Mouse (Mus musculus) midbrain, embryonic 10.5 days (tissue): Measurements from ENCODE around the gene Bmp6. TPM values are rescaled to one million over a fixed set of nuclear protein-coding genes. Genes with fewer than 3 reads are reported as not detected.

Experiments
- DNase-seq: peaks from one replicate; pipeline ENCODE4 v3.0.0-alpha.2; 2017; ENCODE audit warnings: low spot score
- H3K27ac ChIP-seq: fragments of 300-500 bp; sonication (generic); replicated peaks from 2 replicates; pipeline ENCODE4 v1.5.1; 2016; ENCODE audit warnings: mild to moderate bottlenecking
- H3K27me3 ChIP-seq: fragments of 300-500 bp; sonication (generic); 2 replicates; pipeline ENCODE4 v1.6.1; 2016; ENCODE audit warnings: low read depth, mild to moderate bottlenecking; ENCODE audit not compliant: poor library complexity, severe bottlenecking
- H3K36me3 ChIP-seq: fragments of 300-500 bp; sonication (generic); 2 replicates; pipeline ENCODE4 v1.6.1; 2016; ENCODE audit warnings: mild to moderate bottlenecking, moderate library complexity
- H3K4me1 ChIP-seq: fragments of 300-500 bp; sonication (generic); 2 replicates; pipeline ENCODE4 v1.6.1; 2016
- H3K4me3 ChIP-seq: fragments of 300-500 bp; sonication (generic); 2 replicates; pipeline ENCODE4 v1.5.1; 2016; ENCODE audit warnings: mild to moderate bottlenecking, moderate library complexity
- H3K9me3 ChIP-seq: fragments of 300-500 bp; sonication (generic); replicated peaks from 2 replicates; pipeline ENCODE4 v1.6.1; 2016; ENCODE audit warnings: mild to moderate bottlenecking
- WGBS: fragments of 180-500 bp; shearing (Covaris S2); methylation state at CpG from one replicate; pipeline ENCODE4 v1.1.7; 2016; 5-methylcytosine and 5-hydroxymethylcytosine counted together
- polyA plus RNA-seq: library from polyadenylated mRNA; unstranded; fragments of >200 nt; fragmentation: Nextera tagmentation; extraction: Ambion mirVana; gene quantifications from 2 replicates; pipeline ENCODE4 v1.2.1, GENCODE M21; 2016

Bmp6 gene
- polyA plus RNA-seq, 1 experiment from 2014 or later: 2.5 TPM

DNA sequence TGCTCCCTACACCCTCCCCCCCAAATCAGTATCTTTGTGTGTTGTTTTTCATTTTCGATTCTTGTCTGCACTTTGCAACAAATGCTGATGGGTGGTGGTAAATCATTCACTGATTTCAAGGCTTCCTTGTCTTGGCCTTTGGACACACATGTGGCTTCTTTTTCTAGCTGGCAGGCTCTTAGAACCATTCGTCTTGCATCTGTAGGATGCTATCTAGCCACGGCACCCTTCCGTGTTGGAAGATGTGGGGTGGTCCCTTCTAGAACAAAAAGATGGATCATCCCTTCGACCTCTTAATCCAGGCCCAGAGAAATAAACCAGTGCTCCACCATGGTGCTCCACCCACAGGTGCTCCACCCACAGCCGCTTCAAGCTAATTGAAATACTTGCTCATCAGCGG, 19.0 kb downstream of the Bmp6 start:
- Histone ChIP-seq H3K4me3 (no peak overlapping the region), H3K27me3 (no peaks in the 10 kb centered on the region), H3K27ac (no peak overlapping the region), H3K4me1 (no peaks in the 10 kb centered on the region), H3K36me3 (no peaks in the 10 kb centered on the region), H3K9me3 (no peaks in the 10 kb centered on the region)
- no peak for DNase-seq
- 88% methylated on average over 7 of the region's 7 CpGs for WGBS

DNA sequence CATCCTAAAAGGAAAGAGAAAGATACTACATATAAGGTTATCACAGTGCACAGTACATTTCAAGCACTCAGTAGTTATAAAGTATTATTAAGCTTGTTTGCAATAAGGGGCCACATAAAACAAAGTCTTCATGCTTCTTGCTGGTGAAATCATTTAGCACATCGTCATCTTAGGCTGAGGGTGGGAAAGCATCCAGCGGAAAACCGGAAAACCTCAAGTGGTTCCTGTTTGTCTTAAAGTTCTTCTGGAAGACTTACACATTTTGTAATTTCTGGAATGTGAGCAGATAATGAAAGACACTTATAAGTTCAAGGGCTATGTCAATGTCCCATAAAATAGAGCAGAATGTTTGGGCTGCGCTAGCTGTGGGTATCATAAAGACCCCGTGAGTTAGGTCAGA, 24.7 kb downstream of the Bmp6 start:
- no peak overlapping the region for H3K4me3 ChIP-seq
- WGBS: 93% methylated on average over 5 of the region's 5 CpGs
- H3K27me3 ChIP-seq: no peaks in the 10 kb centered on the region
- no peaks in the 10 kb centered on the region for H3K36me3 ChIP-seq
- DNase-seq: no peak
- H3K4me1 ChIP-seq: no peaks in the 10 kb centered on the region
- no peaks in the 10 kb centered on the region for H3K9me3 ChIP-seq
- no peak overlapping the region for H3K27ac ChIP-seq

DNA sequence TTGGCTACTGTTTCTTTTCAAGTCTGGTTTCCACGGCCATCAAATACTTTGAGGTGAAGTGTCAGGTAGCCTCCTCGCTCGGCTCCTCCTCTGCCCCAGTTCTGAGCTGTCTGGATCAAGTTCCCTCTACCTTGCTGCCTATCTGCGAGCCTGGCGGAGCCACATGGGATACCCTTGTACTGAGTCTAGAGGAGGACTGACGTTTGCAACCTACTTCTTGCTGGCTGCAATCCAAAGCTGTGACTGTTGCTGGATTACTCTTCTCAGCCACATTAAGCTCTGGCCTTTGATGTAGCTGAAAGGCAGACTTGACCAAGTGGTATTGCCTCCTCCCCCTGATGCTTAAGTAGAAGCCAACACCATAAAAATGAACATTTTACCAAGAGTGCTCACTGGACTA, 31.2 kb downstream of the Bmp6 start:
- H3K36me3 ChIP-seq: no peaks in the 10 kb centered on the region
- H3K4me1 ChIP-seq: no peaks in the 10 kb centered on the region
- no peak overlapping the region for H3K27ac ChIP-seq
- no peaks in the 10 kb centered on the region for H3K9me3 ChIP-seq
- no peak overlapping the region for H3K4me3 ChIP-seq
- no peaks in the 10 kb centered on the region for H3K27me3 ChIP-seq
- WGBS: 84% methylated on average over 6 of the region's 6 CpGs
- DNase-seq: no peak

DNA sequence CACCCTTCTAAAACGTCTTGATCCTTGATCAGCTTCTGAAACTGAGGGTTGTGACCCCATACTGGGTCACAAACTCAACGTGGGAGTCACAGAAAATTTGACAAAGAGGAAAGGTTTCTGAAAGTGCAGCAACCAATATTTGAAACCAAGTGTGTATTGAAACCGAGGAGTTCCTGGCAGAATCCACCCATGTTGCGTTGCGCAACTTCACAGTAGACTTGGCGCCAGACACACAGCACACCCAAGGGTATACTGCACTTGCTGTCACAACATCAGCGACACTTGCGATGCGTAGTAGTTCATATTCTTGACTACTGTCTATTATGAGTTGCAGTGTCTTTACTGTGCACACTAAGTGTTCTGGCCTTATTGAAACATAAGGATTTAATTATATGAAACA, 32.4 kb downstream of the Bmp6 start:
- no peak overlapping the region for H3K4me3 ChIP-seq
- no peaks in the 10 kb centered on the region for H3K9me3 ChIP-seq
- no peaks in the 10 kb centered on the region for H3K36me3 ChIP-seq
- no peak for DNase-seq
- no peaks in the 10 kb centered on the region for H3K4me1 ChIP-seq
- H3K27me3 ChIP-seq: no peaks in the 10 kb centered on the region
- 88% methylated on average over 9 of the region's 9 CpGs for WGBS
- no peak overlapping the region for H3K27ac ChIP-seq

DNA sequence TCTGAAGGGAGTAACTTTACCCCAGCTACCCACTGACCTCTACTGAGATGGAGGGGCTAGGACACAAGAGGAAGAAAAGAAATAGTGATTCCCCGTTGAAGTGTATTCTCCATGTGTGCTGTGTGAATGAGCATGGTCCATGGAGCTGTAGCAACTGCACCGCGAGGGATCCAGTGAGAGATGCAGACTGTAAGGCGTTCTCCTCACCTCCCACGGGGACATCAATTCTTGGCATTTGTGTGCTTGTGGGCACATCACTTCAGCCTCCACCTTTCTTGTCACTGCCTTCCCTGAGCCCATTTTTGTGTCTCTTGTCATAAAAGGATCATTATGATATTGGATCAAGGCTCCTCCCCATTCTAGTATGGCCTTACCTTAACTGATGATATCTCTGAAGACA, 34.9 kb downstream of the Bmp6 start:
- no peak for DNase-seq
- WGBS: 92% methylated on average over 5 of the region's 5 CpGs
- H3K4me1 ChIP-seq: no peaks in the 10 kb centered on the region

DNA sequence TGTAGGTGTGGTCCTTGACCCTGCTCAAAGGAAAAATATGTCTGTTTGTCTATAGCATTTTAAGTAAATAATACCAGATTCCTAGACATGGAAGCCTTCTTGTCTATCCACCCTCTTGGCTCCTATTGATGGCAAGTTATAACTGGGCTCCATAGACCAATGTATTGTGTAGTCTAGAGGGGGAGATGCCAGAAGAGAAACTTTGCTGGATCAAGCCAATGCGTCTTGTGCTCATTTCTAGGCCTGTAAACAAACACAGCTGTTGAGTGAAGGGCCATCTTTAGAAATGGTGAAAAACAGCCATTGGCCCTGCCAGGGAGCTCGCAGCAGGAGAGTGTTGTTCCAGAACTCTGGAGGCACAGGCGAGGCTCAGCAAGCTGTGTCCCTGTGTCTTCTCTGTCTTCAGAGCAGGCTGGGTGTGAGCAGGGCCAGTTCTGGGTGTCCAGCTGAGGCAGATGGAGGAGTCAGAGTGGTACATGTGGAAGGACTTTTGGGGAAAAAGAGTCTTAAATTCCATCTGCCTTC, 41.2 kb downstream of the Bmp6 start:
- no peak for DNase-seq
- H3K27ac ChIP-seq: no peak overlapping the region
- H3K4me1 ChIP-seq: no peaks in the 10 kb centered on the region
- H3K4me3 ChIP-seq: no peak overlapping the region
- H3K9me3 ChIP-seq: no peaks in the 10 kb centered on the region
- H3K27me3 ChIP-seq: no peaks in the 10 kb centered on the region
- no peaks in the 10 kb centered on the region for H3K36me3 ChIP-seq
- 81% methylated on average over 3 of the region's 3 CpGs for WGBS

More for the DNA sequence above, 34.9 kb downstream of the Bmp6 start:
- no peaks in the 10 kb centered on the region for H3K36me3 ChIP-seq
- no peaks in the 10 kb centered on the region for H3K27me3 ChIP-seq
- no peak overlapping the region for H3K27ac ChIP-seq
- no peaks in the 10 kb centered on the region for H3K9me3 ChIP-seq
- no peak overlapping the region for H3K4me3 ChIP-seq

DNA sequence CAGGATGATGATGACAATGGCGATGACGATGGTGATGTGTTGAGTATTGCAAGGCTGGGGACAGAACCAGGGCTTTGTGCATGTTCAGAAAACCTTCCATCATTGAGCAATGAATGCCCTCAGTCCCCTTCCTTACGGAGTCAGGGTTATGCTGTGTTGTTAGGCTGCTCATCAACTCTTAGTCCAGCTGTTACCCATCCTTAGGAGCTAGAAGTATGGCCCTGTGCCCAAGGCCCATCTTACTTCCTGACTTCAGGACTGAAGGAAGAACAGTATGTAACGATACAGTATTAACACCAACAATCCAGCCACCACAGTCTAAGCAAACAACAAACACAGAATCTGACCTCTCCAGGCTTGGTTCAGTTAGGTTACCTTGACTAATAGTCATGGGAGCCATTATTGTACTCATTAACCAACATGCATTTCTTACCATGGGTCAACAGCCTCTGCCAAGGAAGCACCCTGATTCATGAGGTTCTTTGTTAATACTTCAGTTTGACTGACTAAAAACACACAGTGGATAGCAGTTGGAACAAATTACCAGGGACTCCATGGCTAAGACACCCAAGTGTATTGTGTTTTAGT, 42.6 kb downstream of the Bmp6 start:
- Histone ChIP-seq H3K4me3 (no peak overlapping the region), H3K36me3 (no peaks in the 10 kb centered on the region), H3K27me3 (no peaks in the 10 kb centered on the region), H3K4me1 (no peaks in the 10 kb centered on the region), H3K27ac (no peak overlapping the region), H3K9me3 (no peaks in the 10 kb centered on the region)
- DNase-seq: no peak
- WGBS: 87% methylated on average over 4 of the region's 4 CpGs

DNA sequence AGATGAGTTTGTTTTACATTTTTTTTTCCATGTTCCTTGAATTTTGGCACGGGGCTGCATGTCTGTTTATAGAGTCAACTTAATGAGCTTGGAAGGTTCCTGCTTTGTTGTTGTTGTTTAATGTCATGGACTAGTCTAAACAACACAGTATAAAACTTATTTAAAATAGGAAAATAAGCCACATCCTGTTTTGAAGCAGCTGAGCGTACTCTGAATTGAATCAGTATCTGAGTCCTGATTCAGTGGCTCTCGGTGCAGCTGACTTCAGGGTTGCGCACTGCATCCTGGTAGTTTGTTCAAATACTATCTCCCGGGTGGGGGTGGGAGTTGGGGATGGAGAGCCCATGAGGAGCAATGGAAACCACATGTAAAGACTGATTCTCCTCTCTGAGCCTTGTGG, 48.5 kb downstream of the Bmp6 start:
- no peak for DNase-seq
- H3K27me3 ChIP-seq: no peaks in the 10 kb centered on the region
- no peaks in the 10 kb centered on the region for H3K36me3 ChIP-seq
- no peaks in the 10 kb centered on the region for H3K9me3 ChIP-seq
- 86% methylated on average over 5 of the region's 5 CpGs for WGBS
- H3K27ac ChIP-seq: no peak overlapping the region
- H3K4me3 ChIP-seq: no peak overlapping the region
- no peaks in the 10 kb centered on the region for H3K4me1 ChIP-seq

DNA sequence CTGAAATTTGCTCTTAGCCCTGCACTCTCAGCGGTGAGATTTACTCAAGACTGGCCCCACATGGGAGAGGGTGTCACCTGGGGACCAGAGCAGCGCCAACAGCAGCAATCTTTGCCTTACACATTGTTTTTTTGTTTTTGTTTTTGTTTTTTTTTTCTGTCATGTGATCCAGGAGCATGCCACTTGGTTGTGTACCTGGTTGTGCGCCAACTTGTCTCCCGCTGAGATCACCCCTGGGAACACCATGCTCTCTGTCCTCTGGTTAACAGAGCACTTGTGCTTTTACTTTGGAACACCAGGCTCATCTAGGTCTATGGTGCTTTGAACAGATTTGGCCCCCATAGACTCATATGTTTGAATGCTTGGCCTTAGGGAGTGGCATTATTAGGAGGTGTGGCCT, 50.1 kb downstream of the Bmp6 start:
- Histone ChIP-seq H3K36me3 (no peaks in the 10 kb centered on the region), H3K9me3 (no peaks in the 10 kb centered on the region), H3K4me1 (no peaks in the 10 kb centered on the region), H3K4me3 (no peak overlapping the region), H3K27me3 (no peaks in the 10 kb centered on the region), H3K27ac (no peak overlapping the region)
- DNase-seq: no peak
- 89% methylated on average over 4 of the region's 4 CpGs for WGBS

DNA sequence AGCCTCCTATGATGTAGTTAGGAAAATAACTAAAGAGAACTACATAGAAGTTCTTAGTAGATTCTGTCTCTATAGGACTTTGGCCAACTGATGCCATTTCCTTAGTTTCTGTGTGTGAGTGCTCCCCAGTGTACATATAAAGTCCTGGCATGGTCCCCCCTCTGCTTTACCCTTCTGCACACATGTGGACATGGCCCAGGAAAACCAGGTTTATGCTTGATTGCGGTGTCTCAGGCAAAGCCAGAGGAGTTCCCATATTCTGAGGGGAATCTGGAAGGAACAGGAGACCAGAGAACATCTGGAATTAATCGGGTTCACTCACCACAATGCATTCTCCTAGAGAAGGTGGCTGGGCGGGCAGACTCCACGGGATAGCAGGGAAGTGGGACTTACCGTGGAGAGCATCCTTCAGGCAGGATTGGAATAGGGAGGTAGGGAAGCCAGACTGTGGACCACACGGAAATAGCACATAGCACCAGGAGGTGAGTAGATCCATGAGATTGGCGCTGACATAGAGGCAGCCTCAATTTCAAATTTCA, 52.2 kb downstream of the Bmp6 start:
- Histone ChIP-seq H3K36me3 (no peaks in the 10 kb centered on the region), H3K27ac (no peak overlapping the region), H3K27me3 (no peaks in the 10 kb centered on the region), H3K9me3 (no peaks in the 10 kb centered on the region), H3K4me1 (0 out of 2 replicates have a peak, but pooled peaks cover 3% of the 10 kb centered on the region), H3K4me3 (no peak overlapping the region)
- DNase-seq: no peak
- 81% methylated on average over 7 of the region's 7 CpGs for WGBS

DNA sequence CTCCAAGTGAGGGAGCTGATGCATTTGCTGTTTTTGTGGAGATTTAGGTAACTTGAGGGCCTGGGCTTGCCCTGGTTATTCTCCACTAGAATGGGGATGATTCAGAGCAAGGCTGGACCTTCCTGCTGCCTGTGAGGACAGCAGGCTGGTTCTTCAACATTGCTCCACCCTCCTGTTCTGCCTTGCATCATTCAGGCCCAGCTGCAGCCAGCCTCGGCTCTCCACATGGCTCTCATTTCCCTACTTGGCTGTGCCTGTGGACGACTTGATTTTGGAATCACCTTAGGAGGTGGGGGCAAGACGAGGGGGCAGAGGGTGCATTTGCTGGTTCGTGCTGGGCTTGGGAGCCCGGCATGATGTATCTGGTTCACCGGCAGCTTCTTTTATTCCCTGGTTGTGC, 53.8 kb downstream of the Bmp6 start:
- 82% methylated on average over 6 of the region's 6 CpGs for WGBS
- H3K4me3 ChIP-seq: no peak overlapping the region
- no peaks in the 10 kb centered on the region for H3K36me3 ChIP-seq
- no peaks in the 10 kb centered on the region for H3K27me3 ChIP-seq
- no peak overlapping the region for H3K27ac ChIP-seq
- 0 out of 2 replicates have a peak, but pooled peaks cover 3% of the 10 kb centered on the region for H3K4me1 ChIP-seq
- H3K9me3 ChIP-seq: no peaks in the 10 kb centered on the region
- DNase-seq: no peak

DNA sequence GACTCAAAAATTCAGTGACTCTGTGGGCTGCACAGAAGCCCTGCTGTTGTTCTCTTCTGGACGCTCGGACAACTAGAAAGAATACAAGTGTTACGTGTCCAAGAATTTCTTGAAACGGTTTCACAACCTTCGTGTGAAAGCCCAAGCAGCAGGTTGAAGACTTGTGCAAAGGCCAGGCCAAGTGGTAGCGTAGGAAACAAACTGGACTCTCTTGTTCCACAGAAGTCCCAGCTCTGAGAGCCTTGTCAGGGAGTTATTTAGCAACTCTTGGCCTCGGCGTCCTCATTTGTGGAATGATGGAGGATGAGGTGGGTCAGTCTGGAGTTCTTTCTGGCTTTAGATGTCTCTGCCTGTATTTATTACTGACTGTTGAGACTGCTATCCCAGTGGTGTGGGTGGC, 55.8 kb downstream of the Bmp6 start:
- no peaks in the 10 kb centered on the region for H3K9me3 ChIP-seq
- no peak overlapping the region for H3K27ac ChIP-seq
- WGBS: 87% methylated on average over 8 of the region's 8 CpGs
- H3K4me1 ChIP-seq: 0 out of 2 replicates have a peak, but pooled peaks cover 3% of the 10 kb centered on the region
- no peak for DNase-seq
- no peaks in the 10 kb centered on the region for H3K27me3 ChIP-seq
- no peaks in the 10 kb centered on the region for H3K36me3 ChIP-seq
- no peak overlapping the region for H3K4me3 ChIP-seq

DNA sequence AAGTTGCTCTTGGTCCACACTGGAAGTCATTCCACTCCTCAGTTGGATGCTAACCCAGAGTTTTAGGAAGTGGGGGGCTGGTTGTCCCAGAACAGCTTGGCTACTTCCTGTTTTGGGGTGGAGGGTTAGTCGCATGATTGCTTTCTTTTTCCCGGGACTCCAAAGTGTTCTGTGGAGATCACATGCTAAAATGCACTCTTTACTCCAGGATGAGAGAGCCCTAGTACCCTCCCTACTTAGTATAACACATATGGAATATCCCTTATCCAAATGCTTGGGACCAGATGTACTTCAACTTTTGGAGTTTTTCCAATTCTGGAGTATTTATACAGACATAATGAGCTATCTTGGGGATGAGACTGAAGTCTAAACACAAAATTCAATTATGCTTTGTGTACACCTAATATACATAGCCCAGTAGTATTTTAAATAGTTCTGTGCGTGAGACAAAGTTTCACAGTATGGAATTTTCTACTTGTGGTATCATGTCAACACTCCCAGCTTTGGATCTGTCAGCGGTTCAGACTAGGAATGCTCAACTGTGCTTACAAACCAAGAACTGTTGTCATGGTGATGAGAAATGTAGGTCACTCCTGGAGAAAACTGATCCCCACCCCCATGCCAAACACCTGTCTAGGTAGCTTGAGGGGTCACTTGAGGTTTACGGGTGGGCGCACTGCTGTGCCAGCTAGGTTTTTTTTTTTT, 62.9 kb downstream of the Bmp6 start:
- no peak overlapping the region for H3K4me3 ChIP-seq
- no peaks in the 10 kb centered on the region for H3K27me3 ChIP-seq
- no peaks in the 10 kb centered on the region for H3K9me3 ChIP-seq
- no peaks in the 10 kb centered on the region for H3K36me3 ChIP-seq
- H3K27ac ChIP-seq: no peak overlapping the region
- WGBS: 82% methylated on average over 6 of the region's 6 CpGs
- DNase-seq: no peak
- peaks cover 32% of the 10 kb centered on the region for H3K4me1 ChIP-seq
